Mouse (Mus musculus): Measurements from ENCODE around the gene Hsf2bp.

The Hsf2bp gene

DNA sequence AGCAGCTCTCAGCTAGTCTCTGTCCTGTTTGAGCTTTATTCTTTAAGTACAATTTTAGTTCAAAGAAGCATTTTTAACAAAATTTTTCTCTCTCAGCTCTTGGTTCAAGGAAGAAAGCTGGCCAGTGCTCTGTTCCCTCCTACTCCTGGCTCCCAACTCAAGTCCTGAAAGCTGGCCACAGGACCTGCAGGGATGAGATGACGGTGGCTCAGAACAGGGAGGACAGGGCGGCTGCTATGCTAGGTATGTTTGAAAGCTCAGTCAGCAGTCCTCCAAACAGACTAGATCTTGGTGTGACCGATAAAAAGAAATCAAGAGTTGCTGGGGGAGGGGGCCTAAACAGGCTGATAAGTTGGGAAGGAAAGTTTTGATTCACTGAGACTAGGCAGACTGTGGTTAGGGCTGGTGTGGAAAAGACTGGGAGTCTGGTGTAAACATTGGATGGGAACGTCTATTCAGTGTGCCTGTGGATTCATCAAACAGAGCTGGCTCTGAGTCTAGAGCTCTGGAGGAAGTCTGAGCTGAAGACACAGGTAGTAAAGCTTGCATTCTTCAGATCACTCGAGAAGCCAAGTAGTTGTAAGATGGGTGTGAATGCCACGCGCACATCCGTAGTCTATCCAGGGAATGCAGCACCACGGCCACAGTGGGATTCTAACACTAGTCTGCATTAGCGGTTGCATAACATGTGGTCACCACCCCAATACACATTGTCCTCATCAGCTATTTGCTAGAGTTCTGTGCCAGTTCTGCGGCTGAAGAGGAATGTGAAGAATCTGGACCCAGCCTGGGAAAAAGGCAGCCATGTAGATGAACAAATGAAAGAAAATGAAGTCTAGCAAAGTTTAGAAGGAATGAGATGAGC is 53.6 kb downstream of the Hsf2bp start:
- no peak for DNase-seq (ENCODE audit: low read depth)

DNA sequence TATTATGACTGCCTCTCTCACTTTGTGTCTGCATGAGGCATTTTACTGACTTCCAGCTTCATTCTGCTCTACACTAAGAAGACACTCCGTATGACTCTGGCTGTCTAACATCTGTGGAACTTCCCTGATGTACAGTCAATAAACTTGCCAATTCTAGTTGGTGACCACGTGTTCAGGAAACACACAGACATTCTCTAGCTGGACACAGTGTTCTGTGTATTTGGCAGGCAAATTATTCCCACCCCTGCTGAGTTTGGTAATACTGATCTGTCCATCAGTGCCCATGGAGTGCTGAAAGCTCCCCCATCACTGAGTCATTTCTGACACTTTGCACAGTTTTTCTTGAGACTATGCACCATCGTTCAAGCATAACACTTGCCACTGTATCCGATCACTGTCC is 56.3 kb downstream of the Hsf2bp start:
- DNase-seq (ENCODE audit: low read depth), result no peak

DNA sequence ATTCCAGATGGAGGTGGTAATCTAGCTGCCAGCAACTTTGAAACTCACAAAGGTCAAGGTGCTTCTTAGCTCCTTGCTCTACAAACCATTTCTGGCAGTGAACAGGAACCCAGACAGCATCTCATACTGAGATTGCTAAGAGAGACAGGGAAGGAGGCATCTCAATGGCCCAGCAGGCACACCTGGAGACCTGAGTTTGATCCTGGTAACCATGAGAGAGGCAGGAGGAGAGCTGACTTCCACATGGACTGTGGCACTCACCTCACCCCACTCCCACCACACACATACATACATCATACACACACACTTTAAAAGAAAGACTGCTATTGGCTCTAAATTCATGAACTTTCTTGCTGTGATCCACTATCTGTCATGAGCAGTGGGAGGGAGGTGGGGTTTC is 59.0 kb downstream of the Hsf2bp start:
- DNase-seq (ENCODE audit: low read depth), result no peak

DNA sequence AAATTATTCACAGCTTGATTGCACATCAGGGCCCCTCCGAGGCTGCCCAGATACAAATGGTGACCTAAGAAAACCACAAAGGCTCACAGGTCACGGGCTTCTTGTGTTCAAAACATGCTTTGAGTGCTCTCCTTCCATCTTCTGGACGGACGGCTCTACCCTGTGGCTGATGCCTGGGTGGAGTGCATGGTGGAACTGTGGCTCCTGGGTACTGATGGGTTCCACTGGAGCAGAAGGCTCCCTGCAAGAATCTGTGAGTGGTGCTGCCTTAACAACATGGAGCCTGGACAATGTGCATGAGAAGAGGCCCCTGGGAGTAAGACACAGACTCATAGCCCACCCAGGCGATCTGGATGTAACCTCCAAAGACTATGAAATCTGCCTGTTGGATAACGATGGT is 59.6 kb downstream of the Hsf2bp start:
- DNase-seq (ENCODE audit: low read depth), result no peak

DNA sequence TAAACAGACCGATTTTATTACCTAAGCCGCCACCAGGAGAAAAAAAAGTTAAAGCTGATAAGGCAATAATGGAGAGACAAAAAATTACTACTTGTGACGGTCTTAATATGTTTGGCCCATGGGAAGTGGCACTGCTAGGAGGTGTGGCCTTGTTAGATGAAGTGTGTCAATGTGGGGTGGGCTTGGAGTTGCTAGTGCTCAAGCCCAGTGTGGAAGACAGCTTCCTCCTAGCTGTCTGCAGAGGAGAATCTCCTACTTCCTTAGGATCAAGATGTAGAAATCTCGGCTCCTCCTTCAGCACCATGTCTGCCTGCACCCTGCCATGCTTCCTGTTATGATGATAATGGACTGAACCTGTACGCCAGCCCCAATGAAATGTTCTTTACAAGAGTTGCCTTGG is 61.5 kb downstream of the Hsf2bp start:
- no peak for DNase-seq (ENCODE audit: low read depth)

DNA sequence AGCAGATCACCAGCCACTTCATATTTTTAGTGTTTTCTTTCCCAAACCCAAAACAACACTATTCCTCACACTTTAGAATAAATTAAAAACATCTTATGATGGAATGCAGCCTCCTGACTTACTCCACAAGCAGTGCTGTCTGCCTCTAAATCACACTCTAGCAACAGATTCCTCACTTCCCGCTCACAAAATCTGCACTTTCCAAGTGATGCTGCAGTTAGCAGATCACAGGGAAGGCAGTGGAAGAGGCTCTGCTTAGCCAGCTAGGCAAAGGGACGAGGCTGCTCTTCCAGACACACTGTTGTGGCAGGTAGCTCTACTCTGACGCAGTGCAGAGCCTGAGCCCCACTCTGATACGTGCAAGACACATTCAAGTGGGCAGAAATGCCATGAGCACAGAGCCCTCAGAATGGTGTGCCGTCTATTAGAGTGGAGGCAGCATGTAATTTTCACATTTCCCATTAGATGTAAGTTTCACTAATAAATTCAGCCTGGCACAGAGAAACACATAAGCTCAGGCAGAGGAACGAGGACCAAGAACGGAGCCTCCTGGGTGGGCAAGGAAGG is 62.4 kb downstream of the Hsf2bp start:
- DNase-seq (ENCODE audit: low read depth), result no peak

DNA sequence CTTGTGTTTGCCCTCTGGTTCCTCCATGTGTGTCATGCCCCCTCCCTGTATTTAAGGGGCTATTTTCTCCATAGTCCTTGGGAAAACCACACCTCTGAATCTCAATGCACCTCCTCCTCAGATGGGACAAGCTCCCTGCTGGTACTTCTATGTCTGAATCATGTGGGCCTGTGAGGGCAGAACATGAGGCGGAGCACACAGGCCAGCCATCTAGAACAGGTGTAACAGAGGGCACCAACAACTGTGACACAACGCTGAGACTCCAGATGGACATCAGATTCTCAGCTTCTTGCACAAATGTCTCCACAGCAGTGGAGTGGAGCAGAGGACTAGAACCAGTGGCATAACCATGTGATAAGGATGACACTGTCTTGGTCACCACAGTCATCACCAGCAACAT is 65.3 kb downstream of the Hsf2bp start:
- no peak for DNase-seq (ENCODE audit: low read depth)

DNA sequence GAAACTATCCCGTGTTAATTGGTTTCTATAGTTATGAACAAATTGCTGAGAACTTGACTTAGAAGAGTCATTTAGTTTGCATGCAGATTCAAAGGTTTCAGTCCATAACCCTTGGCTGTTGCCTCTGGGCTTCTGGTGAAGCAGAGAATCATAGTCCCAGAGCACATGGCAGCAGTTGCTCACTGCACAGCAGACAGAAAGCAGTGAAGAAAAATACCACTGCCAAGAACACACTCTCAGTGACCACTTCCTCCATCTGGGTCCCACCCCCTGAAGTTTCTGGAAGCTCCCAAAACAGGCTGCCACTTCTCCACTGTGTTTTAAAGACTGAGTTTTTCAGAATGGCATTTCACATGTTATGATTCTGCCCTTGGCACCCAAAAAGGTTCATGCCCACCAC is 67.3 kb downstream of the Hsf2bp start:
- no peak for DNase-seq (ENCODE audit: low read depth)

DNA sequence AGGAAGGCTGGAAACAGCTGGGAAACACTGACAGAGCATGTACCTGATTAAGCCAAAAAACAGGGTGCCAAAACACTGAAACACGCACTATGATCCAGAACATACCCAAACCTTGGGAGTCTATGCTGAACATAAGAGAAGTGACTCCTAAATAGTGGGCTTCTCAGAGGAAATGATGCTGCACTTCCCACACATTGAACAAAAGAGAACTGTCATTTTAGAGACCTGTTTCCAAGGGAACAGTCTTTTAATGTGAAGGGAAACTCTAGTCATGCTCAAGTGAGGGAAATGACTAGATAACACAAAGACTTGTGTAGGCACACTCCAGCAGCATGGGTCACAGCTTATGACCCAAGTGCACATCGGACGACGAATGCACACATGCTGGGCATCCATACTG is 68.8 kb downstream of the Hsf2bp start:
- peak; percentile 5 for DNase-seq (ENCODE audit: low read depth)

DNA sequence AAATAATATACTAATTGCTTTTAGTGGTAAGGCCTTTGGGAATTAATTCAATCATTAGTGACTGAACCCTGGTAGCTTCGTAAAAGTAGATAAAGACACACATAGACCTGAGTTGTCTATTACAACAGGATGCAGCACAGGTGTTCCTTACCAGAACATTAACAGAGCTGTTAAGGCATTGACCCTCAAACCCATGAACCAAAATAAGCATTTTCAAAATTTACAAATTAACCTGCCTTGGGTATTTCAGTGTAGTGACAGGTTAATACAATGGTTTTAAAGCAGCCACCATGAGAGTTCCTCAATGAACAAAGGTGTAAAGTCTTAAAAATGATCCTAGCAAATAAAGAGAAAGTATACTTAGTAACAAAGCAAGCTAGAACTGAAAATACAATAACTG is 69.6 kb downstream of the Hsf2bp start:
- no peak for DNase-seq (ENCODE audit: low read depth)

DNA sequence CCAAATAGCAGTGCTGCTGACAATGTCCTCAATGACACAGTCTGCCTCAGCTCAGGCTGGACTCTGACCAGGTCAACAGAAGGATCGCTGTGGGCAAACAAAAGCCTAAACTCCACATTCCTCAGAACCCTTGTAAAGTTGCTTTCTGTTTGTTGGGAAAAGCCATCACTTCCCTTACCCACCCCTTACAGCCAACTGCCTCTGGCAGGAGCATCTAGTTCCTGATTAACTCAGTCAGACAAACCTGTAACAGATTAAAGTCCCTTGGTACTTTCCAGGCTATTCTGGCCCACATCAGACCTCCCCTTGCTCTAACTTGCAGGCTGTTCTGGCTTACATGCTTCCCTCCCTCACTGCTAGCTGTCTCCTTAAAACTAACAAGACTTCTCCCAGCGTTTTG is 70.5 kb downstream of the Hsf2bp start:
- no peak for DNase-seq (ENCODE audit: low read depth)

DNA sequence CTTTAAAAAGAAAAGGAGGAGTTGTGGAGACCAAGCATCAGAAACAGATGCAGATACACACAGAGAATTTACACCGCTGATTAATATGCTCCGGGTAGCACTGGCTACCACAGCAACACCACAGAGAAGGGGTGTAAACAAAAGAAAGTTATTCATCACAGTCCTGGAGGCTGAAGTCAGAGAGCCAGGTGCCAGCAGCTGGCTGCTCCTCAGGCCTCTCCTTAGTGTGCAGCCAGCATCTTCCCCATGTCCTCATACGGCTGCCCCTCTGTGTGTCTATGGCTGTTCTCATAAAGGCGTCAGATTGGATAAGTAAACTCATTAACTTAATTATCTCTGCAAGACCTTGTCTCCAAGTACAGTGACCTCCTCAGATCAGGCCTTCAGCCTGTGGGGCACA is 73.2 kb downstream of the Hsf2bp start:
- no peak for DNase-seq (ENCODE audit: low read depth)

DNA sequence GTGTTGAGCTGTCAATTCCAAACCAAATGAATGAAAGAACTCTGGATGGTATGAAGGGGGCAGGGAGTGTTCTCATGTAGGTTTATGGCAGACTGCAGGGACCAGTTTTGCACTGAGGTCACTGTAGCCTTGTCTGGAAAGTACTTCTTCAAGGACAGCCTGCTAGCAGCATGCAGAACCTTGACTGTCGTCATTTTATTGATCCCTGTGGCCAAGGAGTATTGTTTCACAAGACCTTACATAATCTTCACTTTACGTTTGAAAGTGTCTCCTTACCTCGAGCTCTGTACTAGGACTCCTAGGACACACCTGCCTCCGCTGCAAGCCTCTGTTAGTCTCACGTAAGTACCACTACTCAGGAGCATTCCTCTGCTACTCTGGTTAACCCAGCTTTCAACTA is 73.9 kb downstream of the Hsf2bp start:
- no peak for DNase-seq (ENCODE audit: low read depth)

DNA sequence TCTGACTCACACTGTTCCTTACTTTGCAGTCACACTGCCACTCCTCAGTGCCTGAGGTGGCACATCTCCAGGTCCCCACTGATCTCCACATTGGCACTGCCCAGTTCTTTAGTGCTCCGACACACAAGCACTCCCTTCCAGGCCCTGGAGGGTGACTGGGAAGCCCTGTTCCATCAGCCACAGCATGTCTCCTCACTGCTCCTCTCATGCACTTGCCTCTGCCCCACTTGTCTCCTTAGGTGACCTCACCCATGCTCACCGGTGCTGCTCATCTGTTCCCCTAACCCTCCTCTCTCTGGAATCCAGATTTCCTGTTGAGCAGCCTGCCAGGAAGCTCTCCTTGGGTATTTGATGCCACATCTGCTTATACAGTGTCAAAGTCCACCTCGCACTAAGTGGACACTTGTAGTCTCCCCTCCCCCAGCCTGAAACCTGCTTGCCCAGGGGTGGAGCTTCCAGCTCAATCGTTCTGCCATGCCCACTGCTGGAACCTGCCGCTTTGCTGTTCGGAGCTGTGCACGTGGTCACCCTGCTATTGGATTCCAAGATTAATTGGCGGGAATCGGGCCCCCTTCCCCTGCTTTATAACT is 81.5 kb downstream of the Hsf2bp start:
- no peak for DNase-seq (ENCODE audit: low read depth)

DNA sequence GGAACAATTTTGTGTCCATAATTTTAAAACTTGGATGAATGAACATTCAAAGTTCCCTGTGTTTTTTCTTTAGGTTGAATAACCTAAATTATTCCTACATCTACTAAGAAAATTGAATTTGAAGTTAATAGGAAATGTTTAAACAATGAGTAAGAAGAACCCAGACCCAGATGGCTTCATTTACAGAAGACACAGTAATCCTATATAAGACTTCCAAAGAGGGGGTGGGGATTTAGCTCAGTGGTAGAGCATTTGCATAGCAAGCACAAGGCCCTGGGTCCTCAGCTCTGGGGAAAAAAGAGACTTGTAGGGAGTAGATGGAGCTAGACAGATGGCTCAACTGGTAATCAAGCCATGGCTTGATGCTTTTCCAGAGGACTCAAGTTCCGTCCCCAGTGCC is 87.1 kb downstream of the Hsf2bp start:
- no peak for DNase-seq (ENCODE audit: low read depth)

DNA sequence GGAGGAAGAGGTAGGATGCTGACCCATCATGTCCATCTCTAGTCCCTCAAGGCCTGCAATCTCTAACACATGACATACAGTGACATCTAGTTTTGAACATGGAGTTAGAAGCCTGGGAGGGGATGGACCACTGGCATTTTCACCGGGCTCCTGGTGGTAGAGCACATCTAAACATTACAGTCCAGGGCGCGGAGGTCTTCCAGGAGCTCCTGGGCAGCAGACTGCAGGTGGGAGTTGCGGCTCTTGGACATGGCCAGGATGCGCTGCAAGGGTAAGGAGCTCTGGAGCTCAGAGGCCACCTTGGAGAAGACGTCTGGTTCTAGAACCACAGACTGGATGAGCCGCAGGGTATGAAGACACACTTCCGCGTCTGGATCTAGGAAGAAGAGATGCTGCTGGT is 89.7 kb downstream of the Hsf2bp start:
- DNase-seq (ENCODE audit: low read depth), result no peak

DNA sequence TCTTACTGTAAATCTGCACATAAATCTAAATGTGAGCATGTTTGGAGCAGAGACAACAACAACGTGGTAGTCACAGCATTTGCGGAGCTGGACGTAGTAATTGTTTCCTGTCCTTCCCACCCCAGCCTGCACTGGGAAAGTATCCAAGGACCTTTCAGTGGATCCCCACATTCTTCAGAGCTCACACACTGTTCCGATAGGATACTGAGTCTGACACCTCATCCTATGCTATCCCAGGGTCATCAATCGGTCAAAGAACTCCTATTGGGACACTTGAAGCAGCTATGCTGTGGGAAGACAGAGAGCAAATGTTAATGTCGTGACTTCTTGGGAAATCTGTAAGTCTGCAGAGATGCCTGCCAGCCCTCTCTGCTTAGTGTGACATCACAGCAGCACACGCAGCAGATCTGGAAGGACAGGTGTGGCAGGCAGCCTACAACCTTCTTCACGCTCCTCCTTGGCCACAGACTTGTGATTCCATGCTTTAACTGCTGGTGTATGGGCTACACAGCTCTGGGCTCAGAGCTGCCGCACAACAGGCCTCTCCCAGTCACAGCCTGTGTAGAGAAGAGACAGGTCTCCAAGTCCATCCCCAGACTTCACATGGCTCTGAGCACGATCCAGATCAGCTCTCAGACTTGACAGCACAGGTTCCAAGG is 92.1 kb downstream of the Hsf2bp start:
- DNase-seq (ENCODE audit: low read depth), result no peak

DNA sequence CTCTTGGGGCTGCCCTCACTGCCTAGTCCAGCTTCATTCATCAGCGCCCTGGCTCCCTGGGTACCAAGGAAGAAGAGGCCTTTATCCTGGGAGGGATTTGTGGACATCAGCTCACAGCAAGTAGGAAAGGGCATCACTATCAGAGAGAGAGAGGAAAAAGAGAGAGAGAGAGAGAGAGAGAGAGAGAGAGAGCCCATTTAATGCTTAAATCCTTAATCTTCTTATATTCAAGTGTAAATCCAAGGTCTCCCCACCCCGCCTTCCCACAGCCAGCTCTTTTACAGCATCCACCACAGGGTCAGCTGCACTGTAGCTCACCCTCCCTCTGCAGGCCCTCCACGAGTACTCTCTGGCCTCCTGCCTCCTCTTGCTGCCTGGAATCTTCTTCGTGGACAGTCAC is 94.5 kb downstream of the Hsf2bp start:
- no peak for DNase-seq (ENCODE audit: low read depth)

DNA sequence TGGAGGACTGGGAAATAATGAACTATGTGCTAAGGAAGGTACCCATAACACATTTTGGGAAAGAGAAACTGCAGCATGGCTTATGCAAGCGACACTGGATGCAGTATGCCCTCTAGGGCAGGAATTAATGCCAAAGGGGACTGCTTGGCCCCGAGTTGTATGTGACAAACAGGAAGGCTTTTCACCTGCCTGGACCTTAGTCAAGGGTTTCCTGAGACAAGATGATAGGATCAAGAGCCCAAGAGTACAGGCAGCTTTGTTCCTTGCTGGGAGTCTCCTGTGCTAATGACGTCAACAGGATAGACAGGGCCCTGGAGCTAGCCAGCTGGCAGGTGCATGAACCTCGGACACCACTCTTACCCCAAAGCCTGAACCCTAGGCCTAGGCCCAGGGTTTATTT is 95.5 kb downstream of the Hsf2bp start:
- DNase-seq (ENCODE audit: low read depth), result no peak

DNA sequence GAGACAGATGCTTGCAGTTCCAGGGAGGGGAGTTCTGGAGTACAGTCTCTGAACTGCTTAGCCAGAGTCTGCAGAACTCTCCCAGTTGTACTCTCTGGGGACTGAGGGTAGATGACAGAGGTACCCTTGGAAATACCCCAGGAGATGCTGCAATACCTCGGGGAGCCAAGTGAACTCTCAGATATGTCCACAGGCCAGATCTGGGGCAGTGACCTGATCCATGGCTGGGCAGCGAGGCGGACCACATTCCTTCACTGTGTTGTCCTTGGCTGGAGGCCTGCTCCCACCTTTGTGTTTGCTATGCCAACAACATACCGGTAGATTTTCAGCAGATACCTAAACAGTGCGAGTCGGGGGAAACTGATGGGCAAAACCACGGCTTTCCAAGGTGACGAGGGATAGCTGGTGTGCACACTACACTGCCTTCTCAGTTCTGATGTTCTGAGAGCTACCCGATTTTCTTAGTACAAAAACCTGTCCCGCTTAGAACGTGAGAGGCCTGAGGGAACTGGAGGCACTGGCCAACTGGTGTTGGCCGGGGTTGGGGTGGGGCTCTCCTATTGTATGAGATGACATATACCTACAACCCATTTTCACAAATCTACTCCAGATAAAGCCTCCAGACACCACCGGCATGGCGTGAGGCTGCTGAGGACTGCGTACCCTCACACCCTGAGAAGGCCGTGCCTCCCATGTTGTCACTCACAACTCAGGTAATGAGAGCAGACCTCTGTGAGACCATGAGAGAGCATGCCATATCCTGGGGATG is 96.7 kb downstream of the Hsf2bp start:
- no peak for DNase-seq (ENCODE audit: low read depth)

DNA sequence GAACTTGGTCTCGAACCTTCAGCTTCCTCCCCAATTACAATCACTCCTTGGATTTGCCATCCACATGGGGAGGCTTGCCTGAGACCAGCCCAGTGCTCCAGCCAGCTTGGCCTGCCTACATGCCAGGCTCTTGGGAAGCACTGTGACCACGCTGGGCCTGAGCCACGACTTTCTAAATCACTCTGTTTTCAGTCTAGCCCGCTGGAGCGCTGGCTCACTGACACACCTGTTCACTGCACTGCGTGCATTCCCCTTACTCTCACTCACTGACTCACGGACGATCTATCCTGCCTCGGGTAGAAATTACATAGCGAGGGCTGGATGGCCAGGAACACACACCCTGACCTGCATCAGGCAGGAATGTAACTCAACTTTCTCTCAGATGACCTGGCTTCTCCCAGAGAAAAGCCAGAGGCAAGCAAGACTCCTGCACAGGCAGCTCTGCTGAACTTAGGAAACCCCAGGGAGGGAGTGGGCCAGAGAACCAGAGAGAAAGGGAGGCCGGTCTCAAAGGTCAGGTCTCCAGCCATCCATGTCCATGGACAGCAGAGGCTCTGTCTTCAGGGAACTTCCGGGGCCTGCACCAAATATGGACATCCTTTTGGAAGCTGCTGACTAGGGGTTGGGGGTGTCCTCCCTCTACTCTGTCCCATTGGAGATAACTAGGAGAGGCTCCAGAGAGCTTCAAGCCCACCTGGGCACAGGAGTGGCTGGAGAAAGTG is 97.4 kb downstream of the Hsf2bp start:
- no peak for DNase-seq (ENCODE audit: low read depth)

DNA sequence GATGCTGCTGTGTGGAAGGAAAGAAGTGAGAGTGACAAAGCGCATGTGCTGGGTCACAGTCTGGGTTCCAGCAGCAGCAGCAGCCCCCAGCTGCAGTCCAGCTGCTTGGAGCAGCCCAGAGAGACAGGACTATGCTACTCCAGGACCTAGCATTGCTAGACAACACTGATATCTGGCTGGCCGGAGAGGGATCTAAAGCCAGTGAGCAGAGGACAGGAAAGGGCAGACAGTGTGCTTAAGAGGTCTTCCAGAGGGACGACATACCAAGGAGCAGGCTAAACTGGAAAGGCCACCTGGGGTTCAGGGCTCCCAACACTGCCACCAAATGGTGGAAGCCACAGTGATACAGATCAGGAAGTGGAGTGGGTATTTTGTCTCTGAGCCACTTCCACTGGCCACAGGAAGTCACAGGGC is 99.0 kb downstream of the Hsf2bp start:
- peak; percentile 72 for DNase-seq (ENCODE audit: low read depth)
